Mouse (Mus musculus): ENCODE measurements at regions not wholly inside any gene's neighbourhood (a gene's known extent, or its start where the extent isn't known, plus 50 kb on each side); places are given as distances from the start of the nearest gene placed in this dataset.

- no peak for TF ChIP-seq EP300 (IDR thresholded peaks at IDR 0.05; ENCODE audit: low read depth)
- no peak for TF ChIP-seq CTCF (IDR thresholded peaks at IDR 0.05; ENCODE audit: low read depth)
These were observed 292.9 kb upstream of the Arglu1 start for GRCm38 (mm10) chr8:8983133-8983661.
